Mouse (Mus musculus): ENCODE measurements around the gene Arhgap9. TPM values are rescaled to one million over a fixed set of nuclear protein-coding genes. Genes with fewer than 3 reads are reported as not detected.
A peak's percentile ranks its signal among the peaks of the same experiment; 100 is the strongest.

Arhgap9 gene
- 131 and 146 TPM in 2 replicates for polyA plus RNA-seq (2012; ENCODE audit: insufficient read depth, insufficient read length, missing spikeins)

DNA sequence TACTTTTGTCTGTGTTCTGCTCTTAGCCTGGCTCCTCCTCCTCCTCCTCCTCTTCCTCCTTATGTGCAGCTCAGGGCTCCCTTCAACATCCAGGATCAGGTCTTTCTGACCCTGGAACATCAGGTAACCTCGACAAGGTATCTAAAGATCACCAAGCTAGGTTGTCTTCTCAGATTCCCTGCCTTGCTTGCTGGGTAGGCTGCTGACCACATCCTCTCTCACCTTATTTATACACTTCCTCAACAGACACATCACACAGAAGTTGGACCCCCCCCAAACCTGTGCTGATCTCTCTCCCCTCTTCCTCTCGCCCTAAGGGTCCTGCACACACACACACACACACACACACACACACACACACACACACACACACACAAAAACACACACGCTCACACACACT lies at the start of gene Arhgap9:
Gene Arhgap9, plus strand, starts transcription at position 344 of the 400 bp plus-strand sequence.
- TF ChIP-seq CTCF (IDR thresholded peaks at IDR 0.05; ENCODE audit: low read depth, low read length) (no peak), POLR2A (IDR thresholded peaks at IDR 0.05; ENCODE audit: borderline replicate concordance, low read depth, low read length) (no peak)
- Histone ChIP-seq H3K27ac (ENCODE audit: insufficient read depth, low read depth, low read length) (peak within 1 kb of the TSS; percentile 96), H3K4me1 (ENCODE audit: control insufficient read depth, insufficient read depth, low read length) (peaks cover 45% of the 10 kb centered on the region), H3K4me3 (ENCODE audit: insufficient read depth, low read length) (peak within 1 kb of the TSS; percentile 59)

DNA sequence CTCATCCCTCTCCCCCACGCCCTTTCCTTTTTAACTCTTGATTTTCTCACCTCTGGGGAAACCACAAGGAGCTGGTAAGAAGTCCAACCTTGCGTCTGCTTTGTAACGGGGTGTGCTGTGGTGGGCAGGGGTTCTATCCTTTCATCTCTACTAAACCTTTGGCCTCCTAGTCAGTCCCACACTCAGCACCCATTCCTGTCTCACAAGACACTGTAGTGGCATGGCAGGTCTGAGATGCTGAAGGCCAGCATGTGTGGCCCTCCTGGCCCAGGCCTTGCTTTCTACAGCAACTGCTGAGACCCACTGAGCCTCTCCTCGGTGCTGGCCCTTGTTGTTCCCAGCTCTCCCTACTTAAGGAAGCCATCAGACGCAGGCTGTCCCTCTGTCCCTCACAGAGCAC lies 49.4 kb upstream of the Arhgap9 start:
- no peak overlapping the region for H3K27ac ChIP-seq (ENCODE audit: insufficient read depth, low read depth, low read length)
- no peak for TF ChIP-seq CTCF (IDR thresholded peaks at IDR 0.05; ENCODE audit: low read depth, low read length)
- TF ChIP-seq POLR2A (IDR thresholded peaks at IDR 0.05; ENCODE audit: borderline replicate concordance, low read depth, low read length) = no peak
- peaks cover 2% of the 10 kb centered on the region for H3K4me1 ChIP-seq (ENCODE audit: control insufficient read depth, insufficient read depth, low read length)
- H3K4me3 ChIP-seq (ENCODE audit: insufficient read depth, low read length) = no peak overlapping the region

DNA sequence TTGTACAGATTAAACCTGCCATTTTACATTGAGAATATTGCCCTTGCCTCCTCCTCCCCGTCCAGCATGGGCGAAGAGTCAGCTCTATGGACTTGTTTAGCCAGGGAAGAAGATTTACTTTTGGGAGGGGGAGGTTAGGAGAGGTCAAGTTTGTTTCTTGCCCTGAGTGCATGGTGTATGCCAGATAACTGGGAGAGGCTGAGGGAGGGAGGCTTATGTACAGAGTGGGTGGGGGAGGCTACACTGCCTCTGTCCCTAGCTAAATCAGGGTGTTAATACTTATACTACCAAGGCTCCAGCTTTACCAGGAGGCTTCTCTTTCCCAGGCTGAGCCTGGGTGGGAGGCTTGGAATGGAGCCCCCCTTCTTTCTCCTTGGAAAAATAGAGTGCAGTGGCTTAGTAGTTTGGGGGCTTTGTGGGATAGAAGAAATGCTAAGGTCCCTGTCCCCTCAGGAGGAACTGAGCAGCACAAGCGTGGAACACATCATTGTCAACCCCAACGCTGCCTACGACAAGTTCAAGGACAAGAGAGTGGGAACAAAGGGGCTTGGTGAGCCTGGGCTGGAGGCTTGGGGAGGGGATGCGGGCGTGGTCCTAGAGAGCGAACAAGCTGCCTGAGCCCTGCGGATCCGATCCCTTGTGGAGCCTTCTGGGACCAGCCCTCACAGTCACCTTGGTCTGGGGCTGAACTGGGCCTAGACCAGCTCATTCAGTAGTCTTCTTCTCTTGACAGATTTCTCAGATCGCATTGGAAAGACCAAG lies 47.3 kb upstream of the Arhgap9 start:
- no peak overlapping the region for H3K27ac ChIP-seq (ENCODE audit: insufficient read depth, low read depth, low read length)
- no peak overlapping the region for H3K4me3 ChIP-seq (ENCODE audit: insufficient read depth, low read length)
- TF ChIP-seq CTCF (IDR thresholded peaks at IDR 0.05; ENCODE audit: low read depth, low read length) = no peak
- TF ChIP-seq POLR2A (IDR thresholded peaks at IDR 0.05; ENCODE audit: borderline replicate concordance, low read depth, low read length) = no peak
- H3K4me1 ChIP-seq (ENCODE audit: control insufficient read depth, insufficient read depth, low read length) = no peaks in the 10 kb centered on the region

DNA sequence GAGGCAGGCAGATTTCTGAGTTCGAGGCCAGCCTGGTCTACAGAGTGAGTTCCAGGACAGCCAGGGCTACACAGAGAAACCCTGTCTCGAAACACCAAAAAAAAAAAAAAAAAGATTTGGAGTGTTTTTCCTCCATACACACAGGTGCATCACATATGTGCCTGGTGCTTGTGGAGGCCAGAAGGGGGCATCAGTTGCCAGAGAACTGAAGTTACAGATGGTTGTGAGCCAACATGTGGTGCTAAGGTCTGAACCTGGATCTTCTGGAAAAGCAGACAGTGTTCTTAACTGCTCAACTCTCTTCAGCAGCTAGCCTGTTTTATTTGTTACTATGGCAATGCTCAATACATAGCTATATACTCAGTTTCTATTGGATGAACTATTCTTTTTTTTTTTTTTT lies 42.0 kb upstream of the Arhgap9 start:
- no peak for TF ChIP-seq POLR2A (IDR thresholded peaks at IDR 0.05; ENCODE audit: borderline replicate concordance, low read depth, low read length)
- TF ChIP-seq CTCF (IDR thresholded peaks at IDR 0.05; ENCODE audit: low read depth, low read length) = no peak
- no peaks in the 10 kb centered on the region for H3K4me1 ChIP-seq (ENCODE audit: control insufficient read depth, insufficient read depth, low read length)
- H3K27ac ChIP-seq (ENCODE audit: insufficient read depth, low read depth, low read length) = no peak overlapping the region
- no peak overlapping the region for H3K4me3 ChIP-seq (ENCODE audit: insufficient read depth, low read length)

DNA sequence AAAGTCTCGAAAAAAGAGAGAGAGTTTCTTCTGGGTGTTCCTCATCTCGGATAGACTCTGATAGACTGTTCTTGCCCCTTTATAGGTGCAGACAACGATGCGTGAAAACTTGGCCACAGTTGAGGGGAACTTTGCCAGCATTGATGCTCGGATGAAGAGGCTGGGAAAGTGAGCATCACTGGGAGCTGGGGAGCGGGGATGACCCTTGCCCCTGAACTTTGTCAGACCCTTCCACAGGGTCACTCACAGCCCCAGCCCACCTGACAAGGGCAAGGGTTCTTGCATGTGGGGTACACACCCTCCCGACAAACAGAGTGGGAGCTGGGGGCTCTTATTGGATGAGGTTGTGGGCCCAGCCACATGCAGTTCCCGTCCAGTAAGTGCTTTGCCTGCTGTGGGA lies 40.4 kb upstream of the Arhgap9 start:
- Histone ChIP-seq H3K4me3 (ENCODE audit: insufficient read depth, low read length) (no peak overlapping the region), H3K27ac (ENCODE audit: insufficient read depth, low read depth, low read length) (no peak overlapping the region), H3K4me1 (ENCODE audit: control insufficient read depth, insufficient read depth, low read length) (no peaks in the 10 kb centered on the region)
- TF ChIP-seq POLR2A (IDR thresholded peaks at IDR 0.05; ENCODE audit: borderline replicate concordance, low read depth, low read length) (no peak), CTCF (IDR thresholded peaks at IDR 0.05; ENCODE audit: low read depth, low read length) (no peak)

DNA sequence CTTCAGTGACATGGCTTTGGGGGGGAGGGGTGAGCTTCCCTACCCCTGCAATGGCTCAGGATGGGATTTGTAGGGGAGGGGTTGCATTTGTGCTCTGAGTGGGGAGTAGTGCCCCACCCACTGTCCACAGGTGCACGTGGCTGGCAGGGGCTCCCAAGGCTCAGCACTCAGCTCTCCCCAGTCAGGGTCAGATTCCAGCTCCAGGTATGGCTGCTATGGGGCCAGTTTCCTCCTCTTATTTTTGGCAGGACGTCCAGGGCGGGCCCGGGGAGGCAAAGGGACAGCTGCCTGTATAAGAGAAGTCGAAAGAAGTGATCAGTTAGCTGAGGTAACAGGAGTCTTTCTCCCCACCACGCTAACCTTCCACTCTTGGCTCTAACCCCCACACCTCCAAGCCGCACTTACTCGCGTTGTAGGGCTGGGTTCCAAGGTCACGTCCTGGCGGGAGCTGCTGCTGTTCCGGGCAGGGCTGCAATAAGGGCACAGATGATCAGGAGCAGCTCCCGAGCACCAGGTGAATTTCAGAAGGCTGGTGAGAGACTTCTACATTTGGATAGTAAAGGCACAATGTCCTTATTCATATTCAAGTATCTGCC lies 39.0 kb upstream of the Arhgap9 start:
- Histone ChIP-seq H3K4me3 (ENCODE audit: insufficient read depth, low read length) (no peak overlapping the region), H3K4me1 (ENCODE audit: control insufficient read depth, insufficient read depth, low read length) (peaks cover 8% of the 10 kb centered on the region), H3K27ac (ENCODE audit: insufficient read depth, low read depth, low read length) (no peak overlapping the region)
- no peak for TF ChIP-seq POLR2A (IDR thresholded peaks at IDR 0.05; ENCODE audit: borderline replicate concordance, low read depth, low read length)
- TF ChIP-seq CTCF (IDR thresholded peaks at IDR 0.05; ENCODE audit: low read depth, low read length) = no peak

DNA sequence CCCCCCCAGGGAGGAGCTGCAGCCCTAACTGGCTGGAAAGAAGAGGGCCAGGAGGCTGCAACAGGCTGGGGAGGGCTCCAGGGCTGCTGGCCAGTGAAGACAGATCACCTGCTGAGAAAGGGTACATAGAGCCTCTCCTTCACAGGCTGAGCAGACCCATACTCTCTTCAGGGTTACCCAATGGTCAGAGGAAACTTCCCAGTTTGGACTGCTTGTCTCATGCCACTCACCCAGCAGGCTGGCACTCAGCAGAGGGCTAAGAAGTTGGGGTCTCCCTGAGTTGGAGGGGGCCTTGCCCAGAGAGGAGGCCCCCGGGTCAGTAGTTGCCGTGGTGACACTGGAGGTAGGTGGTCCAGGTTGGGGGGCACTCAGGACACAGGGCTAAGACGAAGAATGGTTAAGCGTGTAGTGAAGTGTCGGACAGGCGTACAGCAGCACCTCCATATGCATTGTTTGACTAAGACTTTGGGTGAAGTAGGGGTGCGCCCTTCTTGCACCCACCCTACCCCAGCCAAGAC lies 37.6 kb upstream of the Arhgap9 start:
- Histone ChIP-seq H3K4me3 (ENCODE audit: insufficient read depth, low read length) (no peak overlapping the region), H3K4me1 (ENCODE audit: control insufficient read depth, insufficient read depth, low read length) (peaks cover 8% of the 10 kb centered on the region), H3K27ac (ENCODE audit: insufficient read depth, low read depth, low read length) (no peak overlapping the region)
- TF ChIP-seq CTCF (IDR thresholded peaks at IDR 0.05; ENCODE audit: low read depth, low read length) (no peak), POLR2A (IDR thresholded peaks at IDR 0.05; ENCODE audit: borderline replicate concordance, low read depth, low read length) (no peak)

DNA sequence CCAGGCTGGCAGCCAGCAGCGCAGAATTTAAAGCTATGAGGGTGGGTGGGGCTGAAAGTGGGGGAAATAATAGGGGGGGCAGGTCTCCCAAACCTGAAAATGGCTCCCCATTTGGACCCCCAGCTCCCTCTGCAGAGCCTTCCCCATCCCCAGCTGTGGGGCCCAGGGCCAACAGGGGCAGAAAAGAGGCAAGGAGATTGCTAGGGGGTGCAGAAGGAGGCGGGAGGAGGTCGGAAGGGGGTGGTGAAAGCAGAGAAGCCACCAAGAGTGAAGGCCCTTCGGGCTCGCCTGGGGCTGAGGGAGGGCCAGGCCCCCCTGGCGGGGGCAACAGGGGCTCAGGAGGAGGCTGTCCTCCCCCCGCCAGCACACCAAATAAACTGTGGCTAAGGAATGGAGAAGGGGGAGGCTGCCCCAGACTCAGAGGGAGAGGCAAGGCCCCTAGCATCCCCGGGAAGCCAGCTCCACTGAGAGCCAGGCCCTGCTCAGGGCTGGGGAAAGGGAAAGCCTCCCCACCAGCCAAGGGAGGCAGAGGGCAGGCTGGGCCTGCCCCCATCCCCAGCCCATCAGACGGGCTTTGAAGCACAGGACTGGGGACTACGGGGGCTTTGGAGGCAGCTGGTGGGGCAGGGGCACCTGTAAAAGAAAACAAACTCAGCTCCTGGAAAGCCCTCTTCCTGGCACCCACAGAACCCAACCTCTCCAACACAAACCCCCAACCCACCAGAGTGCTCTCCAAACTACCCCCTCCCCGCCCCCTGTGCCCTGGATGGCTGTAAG lies 36.9 kb upstream of the Arhgap9 start:
- H3K27ac ChIP-seq (ENCODE audit: insufficient read depth, low read depth, low read length) = no peak overlapping the region
- H3K4me1 ChIP-seq (ENCODE audit: control insufficient read depth, insufficient read depth, low read length) = peaks cover 11% of the 10 kb centered on the region
- no peak for TF ChIP-seq POLR2A (IDR thresholded peaks at IDR 0.05; ENCODE audit: borderline replicate concordance, low read depth, low read length)
- no peak for TF ChIP-seq CTCF (IDR thresholded peaks at IDR 0.05; ENCODE audit: low read depth, low read length)
- H3K4me3 ChIP-seq (ENCODE audit: insufficient read depth, low read length) = no peak overlapping the region

DNA sequence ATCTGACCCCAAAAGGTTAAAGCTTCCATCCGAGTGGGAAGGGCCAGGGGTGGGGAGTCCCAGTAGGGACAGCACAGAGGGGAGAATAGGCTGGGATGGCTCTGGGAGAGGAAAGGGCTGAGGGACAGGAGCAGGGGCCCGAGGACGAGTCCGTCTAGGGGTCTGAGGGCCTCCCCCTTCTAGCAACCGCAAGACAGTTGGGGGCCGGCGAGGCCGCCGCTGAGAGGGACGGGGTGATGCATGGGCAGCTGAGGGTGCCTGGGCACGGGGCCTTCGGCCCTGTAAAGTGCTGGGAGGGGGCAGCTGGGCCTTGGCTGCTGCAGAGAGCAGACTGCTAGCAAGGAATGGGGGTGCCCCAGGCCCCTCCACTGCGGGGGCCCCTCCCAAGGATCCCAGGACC lies 36.1 kb upstream of the Arhgap9 start:
- no peak overlapping the region for H3K4me3 ChIP-seq (ENCODE audit: insufficient read depth, low read length)
- no peak overlapping the region for H3K27ac ChIP-seq (ENCODE audit: insufficient read depth, low read depth, low read length)
- no peak for TF ChIP-seq POLR2A (IDR thresholded peaks at IDR 0.05; ENCODE audit: borderline replicate concordance, low read depth, low read length)
- no peak for TF ChIP-seq CTCF (IDR thresholded peaks at IDR 0.05; ENCODE audit: low read depth, low read length)
- peaks cover 12% of the 10 kb centered on the region for H3K4me1 ChIP-seq (ENCODE audit: control insufficient read depth, insufficient read depth, low read length)

All from bone marrow macrophage, adult 2 months (primary cell).